Mouse (Mus musculus) lung, adult 2 months (tissue): Measurements from ENCODE around the gene Olfr545.

ENCODE experiments used
- CTCF ChIP-seq: fragments of 200-500 bp; IDR thresholded peaks from 2 replicates; pipeline ENCODE4 v1.5.1; 2011; ENCODE audit warnings: mild to moderate bottlenecking, low read length, control low read depth; ENCODE audit not compliant: insufficient read depth
- POLR2A ChIP-seq: fragments of 200-500 bp; IDR thresholded peaks from 2 replicates; pipeline ENCODE4 v1.6.1; 2011; ENCODE audit warnings: low read depth, mild to moderate bottlenecking, control low read depth, low read length, borderline replicate concordance; ENCODE audit errors: extremely low read depth

- no peak for TF ChIP-seq CTCF
- no peak for TF ChIP-seq POLR2A
These were observed 41.2 kb upstream of the Olfr545 start, which contains the start of gene Olfr548-ps1 for GRCm38 (mm10) chr7:102540596-102540995.
